Mouse (Mus musculus) liver, adult (tissue): ENCODE results near the gene Gm19426.

ENCODE experiments used
- GATA4 ChIP-seq: IDR thresholded peaks from 2 replicates; pipeline ENCODE4 v1.6.1; 2014; ENCODE audit warnings: mild to moderate bottlenecking, low read length; ENCODE audit not compliant: insufficient replicate concordance

The Gm19426 gene

DNA sequence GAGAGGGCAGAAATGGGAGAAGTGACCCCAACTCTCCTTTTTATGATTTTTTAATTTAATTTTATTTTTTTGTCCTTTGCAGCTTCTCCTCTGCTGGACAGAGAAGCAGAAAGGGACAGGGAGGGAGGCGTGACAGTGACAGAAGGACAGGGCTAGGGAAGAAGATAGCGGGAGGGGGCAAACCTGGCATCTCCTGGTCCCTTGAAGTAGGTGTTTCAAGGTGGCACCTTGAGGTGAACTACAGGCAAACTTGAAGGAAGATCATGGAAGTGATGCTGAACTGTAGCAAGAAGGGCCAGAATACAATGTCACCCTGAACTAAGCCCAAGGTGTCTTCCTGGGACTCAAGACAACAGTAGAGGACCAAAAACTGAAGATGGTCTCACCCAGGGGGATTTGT is 8.5 kb downstream of the Gm19426 start:
- no peak for TF ChIP-seq GATA4

GRCm38 (mm10) chr2:84734351-84734864 is 9.0 kb downstream of the Gm19426 start:
- no peak for TF ChIP-seq GATA4

GRCm38 (mm10) chr2:84733579-84734300 is 9.7 kb downstream of the Gm19426 start, which contains the start of gene Ypel4:
Gene Ypel4 (plus strand): TSS chr2:84734058.
- TF ChIP-seq GATA4, result no peak

DNA sequence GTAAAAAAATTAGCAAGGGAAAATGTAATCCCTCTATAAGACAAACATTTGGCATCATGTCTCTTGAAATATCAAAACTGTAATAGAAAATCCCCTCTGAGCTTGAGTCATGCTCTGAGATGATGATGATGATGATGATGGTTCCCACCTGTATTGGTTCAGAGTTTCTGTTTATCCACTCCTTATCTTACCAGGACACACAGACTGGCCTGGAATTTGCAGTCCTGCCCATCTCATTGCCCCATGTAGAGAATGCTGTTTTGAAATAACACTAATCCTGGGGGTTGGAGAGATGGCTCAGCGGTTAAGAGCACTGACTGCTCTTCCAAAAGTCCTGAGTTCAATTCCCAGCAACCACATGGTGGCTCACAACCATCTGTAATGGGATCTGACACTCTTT is 11.1 kb downstream of the Gm19426 start:
- TF ChIP-seq GATA4, result no peak

DNA sequence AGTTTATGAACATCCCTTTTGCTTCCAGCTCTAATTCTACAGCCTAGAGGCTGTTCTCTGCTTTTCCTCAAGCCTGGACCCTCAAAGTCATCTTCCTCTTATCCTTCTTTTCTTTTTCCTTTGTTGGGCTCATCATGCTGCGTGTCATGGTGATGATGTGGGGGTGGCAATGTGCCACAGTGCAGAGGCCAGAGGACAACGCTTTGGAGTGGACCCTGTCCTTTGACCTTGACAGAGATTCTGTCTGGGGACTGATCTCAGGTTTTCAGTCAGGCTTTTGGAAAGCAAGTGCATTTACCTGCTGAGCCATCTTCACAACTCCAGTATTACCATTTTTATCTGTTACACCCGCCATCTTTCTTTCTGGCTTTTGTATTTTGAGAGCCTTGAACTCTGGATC is 12.2 kb downstream of the Gm19426 start:
- no peak for TF ChIP-seq GATA4

- TF ChIP-seq GATA4, result no peak
Measured at GRCm38 (mm10) chr2:84727172-84727858, 16.1 kb downstream of the Gm19426 start, which contains the start of gene Clp1. Gene Clp1 (minus strand): TSS chr2:84727350.

GRCm38 (mm10) chr2:84726716-84727115 is 16.7 kb downstream of the Gm19426 start:
- no peak for TF ChIP-seq GATA4

GRCm38 (mm10) chr2:84725770-84726169 is 17.7 kb downstream of the Gm19426 start:
- no peak for TF ChIP-seq GATA4

GRCm38 (mm10) chr2:84723856-84724255 is 19.6 kb downstream of the Gm19426 start:
- no peak for TF ChIP-seq GATA4

GRCm38 (mm10) chr2:84721182-84721581 is 22.3 kb downstream of the Gm19426 start:
- no peak for TF ChIP-seq GATA4

- TF ChIP-seq GATA4, result no peak
Measured at GRCm38 (mm10) chr2:84720718-84721117, 22.7 kb downstream of the Gm19426 start.

DNA sequence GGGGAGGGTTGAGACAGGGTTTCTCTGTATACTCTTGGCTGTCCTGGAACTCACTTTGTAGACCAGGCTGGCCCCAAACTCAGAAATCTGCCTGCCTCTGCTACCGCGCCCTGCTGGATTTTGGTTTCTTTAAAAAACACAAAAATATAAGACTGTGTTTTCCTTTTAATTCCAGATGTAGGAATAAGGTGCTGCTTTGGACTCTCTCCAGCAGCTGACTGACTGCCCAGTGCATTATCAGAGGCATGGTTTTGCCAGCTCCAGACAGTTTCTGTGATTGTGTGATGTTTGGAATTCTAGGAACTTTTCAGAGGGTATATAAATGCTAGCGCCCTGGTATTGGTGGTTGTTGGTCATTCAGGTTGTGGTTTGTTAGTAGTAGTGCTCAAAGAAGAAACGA is 26.1 kb downstream of the Gm19426 start:
- no peak for TF ChIP-seq GATA4

DNA sequence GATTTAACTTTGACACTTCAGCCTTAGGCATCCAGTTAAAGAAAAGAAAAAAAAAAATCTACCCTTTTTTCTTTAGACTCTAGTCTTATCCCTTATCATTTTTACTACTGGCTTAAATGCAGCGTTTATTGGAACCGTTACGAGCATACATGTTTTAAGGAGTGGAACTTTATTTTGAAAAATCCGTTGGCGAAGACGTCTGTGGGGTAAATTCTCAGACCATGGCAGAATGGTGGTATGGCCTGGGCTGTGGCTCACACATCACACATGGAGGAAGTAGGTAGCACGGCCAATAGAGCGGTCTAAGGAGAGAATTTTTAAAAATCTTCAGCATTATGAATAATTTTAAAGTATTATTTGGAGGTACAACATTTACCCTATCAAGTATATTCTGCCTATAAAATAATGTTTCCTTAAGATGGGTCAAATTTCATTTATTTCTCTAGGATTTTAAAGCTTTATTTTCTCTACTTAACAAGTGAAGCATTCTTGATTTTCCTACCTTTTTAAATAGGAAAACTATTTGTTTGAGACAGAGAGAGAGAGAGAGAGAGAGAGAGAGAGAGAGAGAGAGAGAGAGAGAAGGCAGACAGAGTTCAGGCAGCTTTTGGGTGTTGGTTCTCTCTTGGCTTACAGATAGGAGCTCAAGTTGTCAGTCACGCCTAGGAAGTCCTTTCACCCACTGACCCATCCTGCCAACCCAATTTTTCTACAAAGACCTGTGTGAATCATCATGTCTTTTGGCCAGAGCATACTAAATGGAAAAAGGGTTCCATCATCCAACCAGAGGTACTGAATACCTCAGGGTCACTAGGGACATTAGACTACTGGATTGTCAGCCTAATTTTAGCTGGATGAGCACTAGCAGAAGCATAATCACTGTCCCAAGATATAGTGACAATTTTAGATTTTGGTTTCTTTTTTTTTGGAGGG is 26.8 kb downstream of the Gm19426 start:
- TF ChIP-seq GATA4, result no peak

- no peak for TF ChIP-seq GATA4
Measured at GRCm38 (mm10) chr2:84715562-84716361, 27.7 kb downstream of the Gm19426 start.
